8 mouse cellular contexts compared by ENCODE assay signal in the genomic region with DNA sequence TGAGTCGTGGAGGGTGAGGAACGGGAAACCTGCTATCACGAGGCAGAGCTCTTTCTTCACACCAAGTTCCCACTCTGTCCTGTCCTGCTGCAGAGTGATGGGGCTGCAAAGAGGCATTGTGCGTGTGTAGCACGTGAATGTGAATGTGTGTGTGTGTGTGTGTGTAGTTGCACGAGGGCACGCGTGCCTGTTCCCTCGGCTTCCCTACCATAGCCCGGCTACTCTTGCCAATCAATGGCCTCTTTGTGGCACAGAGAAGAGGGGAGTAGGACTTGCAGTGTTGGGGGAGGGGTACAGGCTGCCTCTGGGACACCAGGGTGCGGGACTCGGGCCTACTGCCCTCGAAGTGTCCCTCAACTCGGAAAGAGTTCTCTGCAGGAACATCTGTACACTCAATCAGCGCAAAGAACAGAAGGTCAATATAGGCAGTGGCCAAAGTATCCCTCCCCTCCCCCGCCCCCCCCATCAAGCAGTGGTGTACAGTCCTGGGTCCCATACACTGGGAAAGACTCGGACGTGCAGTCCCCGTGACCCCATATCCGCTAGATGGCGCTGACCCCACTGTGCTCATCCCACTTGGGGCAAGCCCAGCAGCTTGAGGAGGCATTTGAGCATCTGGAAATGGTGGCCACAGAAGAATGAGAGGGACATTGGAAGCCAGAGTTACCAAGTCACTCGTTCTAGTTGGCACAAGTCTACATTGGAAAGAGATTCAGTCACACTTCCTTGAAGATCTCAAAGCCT. TPM values are rescaled to one million over a fixed set of nuclear protein-coding genes. Genes with fewer than 3 reads are reported as not detected.
DNase-seq lines count a peak whose midpoint lies in the region; ATAC-seq and TF ChIP-seq lines count a peak whose summit lies in the region.

No protein-coding gene starts in this region.

- no peak overlapping the region for H3K4me2 ChIP-seq in kidney, embryonic 16.5 days (replicated peaks; ENCODE audit: low read depth, low read length)

- no peaks in the 10 kb centered on the region for H3K36me3 ChIP-seq in E14TG2a.4 (ENCODE audit: insufficient read depth, low read length)
- no peaks in the 10 kb centered on the region for H3K36me3 ChIP-seq in kidney, embryonic 16.5 days (ENCODE audit: insufficient read depth, low read length)

- no peak overlapping the region for H3K9ac ChIP-seq in kidney, embryonic 16.5 days (replicated peaks; ENCODE audit: low read length)

- H3K27ac ChIP-seq in kidney, embryonic 16.5 days (ENCODE audit: low read length): no peak overlapping the region

- 17% methylated on average over 22 of the region's 22 CpGs for WGBS in kidney, embryonic 16.5 days

- peak; percentile 51 for DNase-seq in cerebellum, adult 11 months
- no peak for DNase-seq in cerebellum, adult 9-10 months
- DNase-seq in heart, adult 9 months (ENCODE audit: low spot score in 2 of 2): peak; percentile 39 to 48
- peak; percentile 38 for DNase-seq in thymus, postnatal 25 days

- H3K27me3 ChIP-seq in E14TG2a.4 (ENCODE audit: insufficient read depth, low read length): peaks cover 28% of the 10 kb centered on the region
- H3K27me3 ChIP-seq in kidney, embryonic 16.5 days (ENCODE audit: insufficient read depth, low read length): peaks cover 13% of the 10 kb centered on the region

- peaks cover 81% of the 10 kb centered on the region for H3K4me1 ChIP-seq in E14TG2a.4 (replicated peaks; ENCODE audit: low read depth, low read length)
- H3K4me1 ChIP-seq in kidney, embryonic 16.5 days (ENCODE audit: insufficient read depth, low read length): peaks cover 26% of the 10 kb centered on the region

- peak overlapping the region; percentile 39 for H3K4me3 ChIP-seq in E14TG2a.4 (replicated peaks; ENCODE audit: low read length)
- no peak overlapping the region for H3K4me3 ChIP-seq in kidney, embryonic 16.5 days (ENCODE audit: low read length)

- ATAC-seq in common myeloid progenitor, adult 5-6 weeks (replicated peaks; ENCODE audit: low read depth, poor library complexity, severe bottlenecking): peak; percentile 53; the same call in 1 of the 2 replicates
- ATAC-seq in kidney, embryonic 16.5 days (ENCODE audit: low FRiP score, low TSS enrichment): peak; percentile 49; the same call in 1 of the 2 replicates
- ATAC-seq in megakaryocyte progenitor cell, adult 5-6 weeks (replicated peaks; ENCODE audit: poor library complexity): peak; percentile 68

- H3K9me3 ChIP-seq in E14TG2a.4 (ENCODE audit: low read length): no peaks in the 10 kb centered on the region
- H3K9me3 ChIP-seq in kidney, embryonic 16.5 days (ENCODE audit: low read length): no peaks in the 10 kb centered on the region

- peak; percentile 45 for TF ChIP-seq CTCF in E14TG2a.4 (conservative IDR thresholded peaks at IDR 0.05; ENCODE audit: low read length)

RNA-seq across cellular contexts. Expression of gene Nectin1, which starts 13.3 kb away (rescaled TPM):
- 0.44 and 0.78 TPM in 2 replicates for total RNA-seq in common myeloid progenitor, adult 5-6 weeks (2017)
- polyA plus RNA-seq in kidney, embryonic 16.5 days (2015; fragmentation: Nextera tagmentation; extraction: Ambion mirVana): 4.3 and 4.7 TPM in 2 replicates
- 1.7 and 2.0 TPM in 2 replicates for total RNA-seq in megakaryocyte progenitor cell, adult 5-6 weeks (2015)
- 0.08 and 0.54 TPM in 2 replicates for total RNA-seq in megakaryocyte progenitor cell, adult 5-6 weeks (2017)
